Mouse (Mus musculus) brain, adult 2 months (tissue): ENCODE measurements around the gene Epha8.

ENCODE experiments used
- DNase-seq: peaks from one replicate; pipeline ENCODE4 v3.0.0; 2011; ENCODE audit warnings: low read depth, low spot score

Gene Epha8

GRCm38 (mm10) chr4:136907033-136907432 lies 49.6 kb downstream of the Epha8 start:
- no peak for DNase-seq

- no peak for DNase-seq
Observed at GRCm38 (mm10) chr4:136904767-136905539, 51.7 kb downstream of the Epha8 start.

- DNase-seq = peak; percentile 10
Observed at GRCm38 (mm10) chr4:136899154-136899553, 57.5 kb downstream of the Epha8 start.

DNA sequence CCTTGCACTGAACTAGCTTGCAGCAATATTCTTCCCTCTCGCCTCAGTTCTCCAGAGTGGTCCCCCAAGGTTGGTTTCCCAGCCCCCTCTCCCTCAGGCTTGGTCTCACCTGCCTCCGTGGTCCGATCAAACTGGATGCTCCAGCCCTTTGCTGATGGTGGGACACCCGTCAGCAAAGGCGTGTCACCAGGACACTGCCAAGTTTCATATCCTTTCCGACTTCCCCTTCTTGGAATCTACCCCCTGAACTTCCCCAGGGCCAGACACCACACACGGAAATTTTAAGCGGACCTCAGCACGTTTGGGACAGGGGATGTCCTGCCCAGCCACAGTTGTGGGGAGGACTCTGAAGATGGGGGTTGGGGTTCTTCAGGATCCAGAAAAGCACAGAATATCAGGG lies 58.0 kb downstream of the Epha8 start, which contains the start of gene C1qa:
Gene C1qa, minus strand, starts transcription at position 167 of the 400 bp plus-strand sequence.
- peak; percentile 49 for DNase-seq

- DNase-seq = peak; percentile 16
Observed at GRCm38 (mm10) chr4:136898084-136898598, 58.5 kb downstream of the Epha8 start.

GRCm38 (mm10) chr4:136896461-136896860 lies 60.2 kb downstream of the Epha8 start:
- DNase-seq = peak; percentile 8

DNA sequence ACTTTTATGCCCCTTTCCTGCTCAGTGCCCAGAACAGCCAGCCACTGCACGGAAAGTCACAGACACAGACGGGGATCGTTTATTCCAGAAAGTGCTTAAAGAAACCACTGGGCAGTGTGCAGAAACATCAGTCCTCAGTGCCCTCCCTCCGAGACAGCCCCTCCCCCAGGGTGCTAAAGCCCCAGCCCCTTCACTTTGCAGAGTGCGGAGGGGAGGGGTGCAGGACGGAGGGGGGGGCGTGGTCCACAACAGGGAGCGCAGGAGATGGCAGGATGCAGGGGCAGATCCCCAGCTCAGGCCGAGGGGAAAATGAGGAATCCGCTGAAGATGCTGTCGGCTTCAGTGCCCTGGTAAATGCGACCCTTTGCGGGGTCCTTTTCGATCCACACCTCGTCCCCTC lies 60.8 kb downstream of the Epha8 start:
- DNase-seq = no peak

DNA sequence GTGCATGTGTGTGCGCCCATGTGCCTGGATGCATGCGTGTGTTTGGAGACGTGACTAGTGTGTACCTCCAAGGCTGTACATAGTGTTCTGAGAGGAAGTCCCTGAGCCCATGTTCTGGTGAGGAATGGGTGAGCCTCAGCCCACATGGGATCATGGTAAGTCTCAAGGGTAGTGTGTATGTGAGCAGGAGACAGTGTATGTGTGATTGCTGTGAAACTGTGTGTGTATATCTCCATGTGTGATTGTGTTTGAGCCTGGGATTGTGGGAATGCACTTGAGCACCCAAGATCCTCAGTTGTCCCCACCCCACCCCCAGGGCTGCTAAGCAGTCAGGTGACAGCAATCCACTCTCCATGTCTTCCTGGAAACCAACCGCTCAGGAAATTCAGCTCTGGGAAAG lies 61.8 kb downstream of the Epha8 start:
- no peak for DNase-seq

GRCm38 (mm10) chr4:136893691-136894543 lies 62.7 kb downstream of the Epha8 start:
- DNase-seq = peak; percentile 71

DNA sequence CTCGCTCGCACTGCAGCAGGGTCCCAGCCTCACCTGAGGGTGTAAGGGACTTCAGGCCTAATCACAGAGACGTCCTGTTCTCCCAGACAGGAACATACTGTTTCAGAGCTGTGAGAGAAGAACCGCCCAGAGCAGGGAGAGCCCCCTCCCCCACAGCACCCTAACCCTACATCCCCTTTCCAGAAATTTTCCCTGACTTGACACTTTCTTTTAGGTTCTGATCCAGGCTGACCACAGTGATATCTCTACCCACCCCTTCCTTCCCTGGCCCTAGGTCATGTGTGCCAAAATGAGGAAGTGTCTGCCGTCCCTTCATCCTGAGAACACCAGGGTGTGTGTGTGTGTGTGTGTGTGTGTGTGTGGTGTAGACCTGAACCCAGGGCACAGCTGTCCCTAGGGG lies 63.8 kb downstream of the Epha8 start, which contains the start of gene C1qc:
Gene C1qc, minus strand, starts transcription at position 255 of the 400 bp plus-strand sequence.
- DNase-seq = peak; percentile 65

- no peak for DNase-seq
Observed at GRCm38 (mm10) chr4:136892371-136892770, 64.2 kb downstream of the Epha8 start.

DNA sequence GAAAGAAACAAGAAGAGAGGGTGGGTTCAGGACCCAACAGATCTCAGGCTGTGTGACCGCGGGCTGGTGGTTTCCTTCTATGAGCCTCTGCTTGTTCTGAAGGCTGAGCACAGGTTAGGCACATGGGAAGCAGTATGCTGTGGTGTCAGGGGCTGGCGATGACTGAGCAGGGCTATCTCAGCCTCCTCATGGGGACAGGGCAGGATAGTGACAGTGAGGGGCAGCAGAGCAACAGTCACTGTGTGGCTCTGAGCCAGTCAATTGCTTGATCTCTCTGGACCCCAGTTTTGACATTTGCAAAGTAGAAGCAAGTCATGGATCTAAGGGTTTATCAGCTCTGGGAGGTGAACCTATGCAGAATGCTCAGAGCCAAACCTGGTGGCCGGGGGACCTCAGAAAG lies 65.5 kb downstream of the Epha8 start:
- DNase-seq = no peak

- DNase-seq = no peak
Observed at GRCm38 (mm10) chr4:136889981-136890380, 66.6 kb downstream of the Epha8 start.

GRCm38 (mm10) chr4:136887714-136888113 lies 68.9 kb downstream of the Epha8 start:
- no peak for DNase-seq

GRCm38 (mm10) chr4:136886101-136886500 lies 70.5 kb downstream of the Epha8 start, which contains the start of gene C1qb:
Gene C1qb, minus strand, starts transcription at chr4:136886187.
- peak; percentile 61 for DNase-seq
